Mouse (Mus musculus): ENCODE measurements around the gene Plekhj1.

DNA sequence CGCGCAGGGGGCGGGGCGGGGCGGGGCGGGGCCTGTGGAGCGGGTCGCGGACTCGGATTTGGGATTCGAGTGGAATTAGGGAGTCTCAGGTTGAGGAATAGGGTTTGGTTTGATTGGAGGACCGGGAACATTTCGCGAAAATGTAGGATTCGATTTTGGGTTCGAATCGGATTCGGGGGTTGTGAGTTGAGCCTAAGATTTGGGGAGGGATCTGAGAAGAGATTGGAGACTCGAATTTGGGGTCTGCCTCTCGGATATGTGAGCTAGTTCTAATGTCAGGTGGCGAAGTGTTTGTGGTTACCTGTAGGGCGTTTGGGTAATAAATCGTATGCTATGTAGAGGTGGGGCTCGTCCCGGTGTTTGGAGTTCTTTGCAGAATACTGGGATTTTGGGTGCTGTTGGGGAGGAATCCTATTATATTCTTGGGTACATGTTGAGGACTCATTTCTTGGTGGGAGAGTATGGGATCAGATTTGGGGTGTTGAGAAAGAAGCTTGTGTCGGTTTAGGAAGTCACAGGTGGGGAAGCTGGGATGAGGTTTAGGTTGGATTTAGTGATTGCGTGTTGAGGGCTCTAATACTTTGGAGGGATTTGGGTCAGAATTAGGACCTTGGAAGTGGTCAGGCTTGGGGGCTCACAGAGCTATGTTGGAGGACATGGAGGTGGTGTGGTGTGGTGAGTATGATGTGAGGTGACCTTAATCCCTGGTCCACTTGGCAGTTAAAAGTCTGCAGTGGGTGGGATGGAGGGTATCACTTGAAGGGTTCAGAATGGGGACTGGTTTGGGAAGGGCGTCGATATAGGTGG, 28.8 kb upstream of the Plekhj1 start:
- TF ChIP-seq CTCF (IDR thresholded peaks at IDR 0.05; ENCODE audit: low read depth, low read length) = no peak
- no peak for TF ChIP-seq POLR2A (IDR thresholded peaks at IDR 0.05; ENCODE audit: insufficient read depth, low read length)

All from ES-Bruce4 (cell line).